Mouse (Mus musculus) forebrain, embryonic 10.5 days (tissue): ENCODE results near the gene Sptssb. TPM values are rescaled to one million over a fixed set of nuclear protein-coding genes. Genes with fewer than 3 reads are reported as not detected.
A peak's percentile ranks its signal among the peaks of the same experiment; 100 is the strongest.

Experiments used
- DNase-seq: peaks from one replicate; pipeline ENCODE4 v3.0.0-alpha.2; 2017; ENCODE audit warnings: low spot score; ENCODE audit errors: extremely low spot score
- H3K27ac ChIP-seq: fragments of 300-500 bp; sonication (generic); 2 replicates; pipeline ENCODE4 v1.5.1; 2016; ENCODE audit warnings: mild to moderate bottlenecking
- H3K27me3 ChIP-seq: fragments of 300-500 bp; sonication (generic); 2 replicates; pipeline ENCODE4 v1.6.1; 2016; ENCODE audit warnings: mild to moderate bottlenecking; ENCODE audit not compliant: poor library complexity, severe bottlenecking
- H3K36me3 ChIP-seq: fragments of 300-500 bp; sonication (generic); replicated peaks from 2 replicates; pipeline ENCODE4 v1.6.1; 2016; ENCODE audit warnings: mild to moderate bottlenecking, moderate library complexity
- H3K4me1 ChIP-seq: fragments of 300-500 bp; sonication (generic); 2 replicates; pipeline ENCODE4 v1.6.1; 2016
- H3K4me3 ChIP-seq: fragments of 300-500 bp; sonication (generic); 2 replicates; pipeline ENCODE4 v1.5.1; 2016; ENCODE audit warnings: mild to moderate bottlenecking, moderate library complexity
- H3K9me3 ChIP-seq: fragments of 300-500 bp; sonication (generic); 2 replicates; pipeline ENCODE4 v1.6.1; 2016; ENCODE audit warnings: mild to moderate bottlenecking, moderate library complexity
- WGBS: fragments of 180-500 bp; shearing (Covaris S2); methylation state at CpG from one replicate; pipeline ENCODE4 v1.1.7; 2016; 5-methylcytosine and 5-hydroxymethylcytosine counted together
- polyA plus RNA-seq: library from polyadenylated mRNA; unstranded; fragments of >200 nt; fragmentation: Nextera tagmentation; extraction: Ambion mirVana; gene quantifications from 2 replicates; pipeline ENCODE4 v1.2.1, GENCODE M21; 2016

Sptssb gene
- polyA plus RNA-seq, 1 experiment from 2014 or later, result not detected

- Histone ChIP-seq H3K36me3 (no peaks in the 10 kb centered on the region), H3K27ac (no peak overlapping the region), H3K4me3 (no peak overlapping the region), H3K9me3 (no peaks in the 10 kb centered on the region), H3K4me1 (no peaks in the 10 kb centered on the region), H3K27me3 (no peaks in the 10 kb centered on the region)
- no peak for DNase-seq
- 90% methylated on average over 2 of the region's 2 CpGs for WGBS
Measured at GRCm38 (mm10) chr3:69877538-69877937, 17.8 kb upstream of the Sptssb start.

- Histone ChIP-seq H3K27me3 (no peaks in the 10 kb centered on the region), H3K27ac (no peak overlapping the region), H3K4me3 (no peak overlapping the region), H3K9me3 (no peaks in the 10 kb centered on the region), H3K36me3 (no peaks in the 10 kb centered on the region), H3K4me1 (no peaks in the 10 kb centered on the region)
- 85% methylated on average over 3 of the region's 3 CpGs for WGBS
- no peak for DNase-seq
Measured at GRCm38 (mm10) chr3:69874721-69875120, 15.0 kb upstream of the Sptssb start.

GRCm38 (mm10) chr3:69872661-69873327, 13.1 kb upstream of the Sptssb start:
- 91% methylated on average over 6 of the region's 6 CpGs for WGBS
- H3K27ac ChIP-seq, result no peak overlapping the region
- H3K4me1 ChIP-seq, result no peaks in the 10 kb centered on the region
- no peak for DNase-seq
- no peaks in the 10 kb centered on the region for H3K36me3 ChIP-seq
- no peaks in the 10 kb centered on the region for H3K27me3 ChIP-seq
- no peak overlapping the region for H3K4me3 ChIP-seq
- no peaks in the 10 kb centered on the region for H3K9me3 ChIP-seq

- no peaks in the 10 kb centered on the region for H3K36me3 ChIP-seq
- no peak overlapping the region for H3K4me3 ChIP-seq
- no peaks in the 10 kb centered on the region for H3K4me1 ChIP-seq
- no peak overlapping the region for H3K27ac ChIP-seq
- 88% methylated on average over 14 of the region's 14 CpGs for WGBS
- H3K9me3 ChIP-seq, result no peaks in the 10 kb centered on the region
- no peak for DNase-seq
- H3K27me3 ChIP-seq, result no peaks in the 10 kb centered on the region
Measured at GRCm38 (mm10) chr3:69871174-69871573, 11.4 kb upstream of the Sptssb start.

- no peak overlapping the region for H3K4me3 ChIP-seq
- H3K27me3 ChIP-seq, result no peaks in the 10 kb centered on the region
- H3K4me1 ChIP-seq, result no peaks in the 10 kb centered on the region
- no peaks in the 10 kb centered on the region for H3K36me3 ChIP-seq
- DNase-seq, result no peak
- WGBS, result 82% methylated on average over 8 of the region's 8 CpGs
- no peak overlapping the region for H3K27ac ChIP-seq
- no peaks in the 10 kb centered on the region for H3K9me3 ChIP-seq
Measured at GRCm38 (mm10) chr3:69869702-69870101, 10.0 kb upstream of the Sptssb start.

- no peak for DNase-seq
- H3K27me3 ChIP-seq, result peaks cover 37% of the 10 kb centered on the region
- no peaks in the 10 kb centered on the region for H3K36me3 ChIP-seq
- H3K27ac ChIP-seq, result no peak overlapping the region
- peak overlapping the region; percentile 61; the same call in 1 of the 2 replicates for H3K4me3 ChIP-seq
- peaks cover 21% of the 10 kb centered on the region for H3K4me1 ChIP-seq
- WGBS, result 72% methylated on average over 9 of the region's 9 CpGs
- H3K9me3 ChIP-seq, result no peaks in the 10 kb centered on the region
Measured at GRCm38 (mm10) chr3:69861789-69862395, 2.2 kb upstream of the Sptssb start.

GRCm38 (mm10) chr3:69860589-69861521, 1.1 kb upstream of the Sptssb start:
- H3K27ac ChIP-seq, result no peak overlapping the region
- H3K36me3 ChIP-seq, result no peaks in the 10 kb centered on the region
- H3K4me3 ChIP-seq, result peak overlapping the region; percentile 61

GRCm38 (mm10) chr3:69839485-69839884, 20.3 kb downstream of the Sptssb start:
- H3K27me3 ChIP-seq, result no peaks in the 10 kb centered on the region
- no peak overlapping the region for H3K4me3 ChIP-seq
- WGBS, result 88% methylated on average over 6 of the region's 6 CpGs
- DNase-seq, result no peak
- H3K4me1 ChIP-seq, result no peaks in the 10 kb centered on the region
- no peaks in the 10 kb centered on the region for H3K9me3 ChIP-seq
- no peak overlapping the region for H3K27ac ChIP-seq
- no peaks in the 10 kb centered on the region for H3K36me3 ChIP-seq

More at GRCm38 (mm10) chr3:69860589-69861521, 1.1 kb upstream of the Sptssb start:
- peaks cover 37% of the 10 kb centered on the region for H3K27me3 ChIP-seq
- peak; percentile 43 for DNase-seq
- H3K9me3 ChIP-seq, result no peaks in the 10 kb centered on the region
- WGBS, result under 1% methylated on average over 40 of the region's 40 CpGs
- peaks cover 21% of the 10 kb centered on the region for H3K4me1 ChIP-seq

- DNase-seq, result no peak
- no peaks in the 10 kb centered on the region for H3K4me1 ChIP-seq
- WGBS, result 88% methylated on average over 8 of the region's 8 CpGs
- no peaks in the 10 kb centered on the region for H3K27me3 ChIP-seq
- H3K9me3 ChIP-seq, result no peaks in the 10 kb centered on the region
- H3K27ac ChIP-seq, result no peak overlapping the region
- no peaks in the 10 kb centered on the region for H3K36me3 ChIP-seq
- H3K4me3 ChIP-seq, result no peak overlapping the region
Measured at GRCm38 (mm10) chr3:69829532-69829931, 30.2 kb downstream of the Sptssb start.

GRCm38 (mm10) chr3:69824536-69824935, 35.2 kb downstream of the Sptssb start:
- Histone ChIP-seq H3K36me3 (no peaks in the 10 kb centered on the region), H3K9me3 (no peaks in the 10 kb centered on the region), H3K27ac (no peak overlapping the region), H3K4me1 (no peaks in the 10 kb centered on the region), H3K4me3 (no peak overlapping the region), H3K27me3 (no peaks in the 10 kb centered on the region)
- no peak for DNase-seq
- 100% methylated on average over 1 of the region's 1 CpGs for WGBS

- Histone ChIP-seq H3K27me3 (no peaks in the 10 kb centered on the region), H3K27ac (no peak overlapping the region), H3K9me3 (no peaks in the 10 kb centered on the region), H3K36me3 (no peaks in the 10 kb centered on the region), H3K4me1 (peaks cover 5% of the 10 kb centered on the region; the same call in 1 of the 2 replicates), H3K4me3 (no peak overlapping the region)
- 88% methylated on average over 7 of the region's 7 CpGs for WGBS
- DNase-seq, result no peak
Measured at GRCm38 (mm10) chr3:69820614-69821013, 39.1 kb downstream of the Sptssb start.

- Histone ChIP-seq H3K27ac (no peak overlapping the region), H3K9me3 (no peaks in the 10 kb centered on the region), H3K36me3 (no peaks in the 10 kb centered on the region), H3K27me3 (no peaks in the 10 kb centered on the region), H3K4me1 (peaks cover 5% of the 10 kb centered on the region; the same call in 1 of the 2 replicates), H3K4me3 (no peak overlapping the region)
- DNase-seq, result no peak
- WGBS, result 63% methylated on average over 3 of the region's 3 CpGs
Measured at GRCm38 (mm10) chr3:69819851-69820200, 39.9 kb downstream of the Sptssb start.
